Mouse (Mus musculus): ENCODE measurements around the gene Isg15. TPM values are rescaled to one million over a fixed set of nuclear protein-coding genes. Genes with fewer than 3 reads are reported as not detected.

The Isg15 gene
- polyA plus RNA-seq (2016; fragmentation: Nextera tagmentation; extraction: Ambion mirVana): 0.64 and 0.79 TPM in 2 replicates

- Histone ChIP-seq H3K36me3 (replicated peaks) (no peaks in the 10 kb centered on the region), H3K4me1 (peaks cover 45% of the 10 kb centered on the region), H3K27me3 (peaks cover 11% of the 10 kb centered on the region; the same call in 1 of the 2 replicates), H3K27ac (no peak within 1 kb of the TSS), H3K9ac (no peak within 1 kb of the TSS), H3K9me3 (no peaks in the 10 kb centered on the region), H3K4me3 (replicated peaks) (no peak within 1 kb of the TSS), H3K4me2 (no peak within 1 kb of the TSS)
- ATAC-seq (ENCODE audit: low FRiP score): no peak
- 68% methylated on average over 10 of the region's 10 CpGs for WGBS
Measured at GRCm38 (mm10) chr4:156200623-156201475, at the start of gene Isg15. Isg15 (minus strand) TSS chr4:156200818.

GRCm38 (mm10) chr4:156249567-156249966 is 48.9 kb upstream of the Isg15 start:
- Histone ChIP-seq H3K9ac (no peak overlapping the region), H3K4me3 (replicated peaks) (no peak overlapping the region), H3K27me3 (peaks cover 32% of the 10 kb centered on the region), H3K9me3 (no peaks in the 10 kb centered on the region), H3K4me2 (no peak overlapping the region), H3K27ac (no peak overlapping the region), H3K4me1 (peaks cover 10% of the 10 kb centered on the region), H3K36me3 (replicated peaks) (peaks cover 49% of the 10 kb centered on the region)
- no peak for ATAC-seq (ENCODE audit: low FRiP score)
- WGBS: 76% methylated on average over 11 of the region's 11 CpGs

- Histone ChIP-seq H3K9ac (peak overlapping the region; percentile 76), H3K36me3 (replicated peaks) (peaks cover 60% of the 10 kb centered on the region), H3K9me3 (no peaks in the 10 kb centered on the region), H3K27me3 (no peaks in the 10 kb centered on the region), H3K4me1 (peaks cover 18% of the 10 kb centered on the region), H3K4me3 (replicated peaks) (peak overlapping the region; percentile 93), H3K27ac (0 out of 2 replicates have a peak overlapping the region, but pooled peaks have one; percentile 46), H3K4me2 (peak overlapping the region; percentile 77)
- WGBS: 21% methylated on average over 58 of the region's 60 CpGs
- no peak for ATAC-seq (ENCODE audit: low FRiP score)
Measured at GRCm38 (mm10) chr4:156236651-156237447, 36.2 kb upstream of the Isg15 start.

GRCm38 (mm10) chr4:156235808-156236533 is 35.4 kb upstream of the Isg15 start, which contains the start of gene Noc2l:
Noc2l (plus strand) TSS chr4:156236010.
- peaks cover 60% of the 10 kb centered on the region for H3K36me3 ChIP-seq (replicated peaks)
- peak within 1 kb of the TSS; percentile 92 for H3K27ac ChIP-seq
- ATAC-seq (ENCODE audit: low FRiP score): peak; percentile 92
- H3K4me2 ChIP-seq: peak within 1 kb of the TSS; percentile 77
- H3K27me3 ChIP-seq: no peaks in the 10 kb centered on the region
- H3K4me1 ChIP-seq: peaks cover 18% of the 10 kb centered on the region
- no peaks in the 10 kb centered on the region for H3K9me3 ChIP-seq
- WGBS: under 1% methylated on average over 87 of the region's 90 CpGs
- H3K9ac ChIP-seq: peak within 1 kb of the TSS; percentile 76
- H3K4me3 ChIP-seq (replicated peaks): peak within 1 kb of the TSS; percentile 93

- Histone ChIP-seq H3K4me2 (peak overlapping the region; percentile 77), H3K9me3 (no peaks in the 10 kb centered on the region), H3K4me1 (peaks cover 18% of the 10 kb centered on the region), H3K27me3 (no peaks in the 10 kb centered on the region), H3K9ac (peak overlapping the region; percentile 76; the same call in 1 of the 2 replicates), H3K4me3 (replicated peaks) (peak overlapping the region; percentile 93), H3K36me3 (replicated peaks) (peaks cover 60% of the 10 kb centered on the region), H3K27ac (peak overlapping the region; percentile 92)
- peak; percentile 50 for ATAC-seq (ENCODE audit: low FRiP score)
- WGBS: 2% methylated on average over 15 of the region's 15 CpGs
Measured at GRCm38 (mm10) chr4:156235360-156235770, 34.7 kb upstream of the Isg15 start.

- peaks cover 60% of the 10 kb centered on the region for H3K36me3 ChIP-seq (replicated peaks)
- peak; percentile 63 for ATAC-seq (ENCODE audit: low FRiP score)
Measured at GRCm38 (mm10) chr4:156234701-156235213, 34.1 kb upstream of the Isg15 start, which contains the start of gene Plekhn1. Plekhn1 (minus strand) TSS chr4:156234857.

GRCm38 (mm10) chr4:156234021-156234501 is 33.4 kb upstream of the Isg15 start:
- Histone ChIP-seq H3K27me3 (no peaks in the 10 kb centered on the region), H3K36me3 (replicated peaks) (peaks cover 60% of the 10 kb centered on the region), H3K4me2 (peak overlapping the region; percentile 77), H3K9ac (peak overlapping the region; percentile 70), H3K4me3 (replicated peaks) (peak overlapping the region; percentile 53), H3K9me3 (no peaks in the 10 kb centered on the region), H3K27ac (peak overlapping the region; percentile 91), H3K4me1 (peaks cover 18% of the 10 kb centered on the region)
- 2% methylated on average over 17 of the region's 17 CpGs for WGBS
- ATAC-seq (ENCODE audit: low FRiP score): peak; percentile 22

More at GRCm38 (mm10) chr4:156234701-156235213, 34.1 kb upstream of the Isg15 start, which contains the start of gene Plekhn1:
- Histone ChIP-seq H3K4me2 (peak within 1 kb of the TSS; percentile 77), H3K4me3 (replicated peaks) (peak within 1 kb of the TSS; percentile 93), H3K27ac (peak within 1 kb of the TSS; percentile 92), H3K4me1 (peaks cover 18% of the 10 kb centered on the region), H3K27me3 (no peaks in the 10 kb centered on the region), H3K9ac (peak within 1 kb of the TSS; percentile 76), H3K9me3 (no peaks in the 10 kb centered on the region)
- WGBS: 1% methylated on average over 45 of the region's 48 CpGs

- no peak overlapping the region for H3K4me3 ChIP-seq (replicated peaks)
- peaks cover 50% of the 10 kb centered on the region for H3K36me3 ChIP-seq (replicated peaks)
Measured at GRCm38 (mm10) chr4:156228393-156229024, 27.9 kb upstream of the Isg15 start.

GRCm38 (mm10) chr4:156227752-156228392 is 27.3 kb upstream of the Isg15 start:
- no peak overlapping the region for H3K9ac ChIP-seq
- 37% methylated on average over 18 of the region's 18 CpGs for WGBS
- 0 out of 2 replicates have a peak, but pooled peaks have one; percentile 6 for ATAC-seq (ENCODE audit: low FRiP score)
- H3K36me3 ChIP-seq (replicated peaks): peaks cover 46% of the 10 kb centered on the region
- no peak overlapping the region for H3K4me2 ChIP-seq
- H3K27me3 ChIP-seq: no peaks in the 10 kb centered on the region
- H3K4me3 ChIP-seq (replicated peaks): no peak overlapping the region
- H3K27ac ChIP-seq: no peak overlapping the region
- H3K9me3 ChIP-seq: no peaks in the 10 kb centered on the region
- peaks cover 9% of the 10 kb centered on the region; the same call in 1 of the 2 replicates for H3K4me1 ChIP-seq

More at GRCm38 (mm10) chr4:156228393-156229024, 27.9 kb upstream of the Isg15 start:
- 19% methylated on average over 12 of the region's 12 CpGs for WGBS
- Histone ChIP-seq H3K4me1 (peaks cover 14% of the 10 kb centered on the region), H3K4me2 (no peak overlapping the region), H3K27me3 (no peaks in the 10 kb centered on the region), H3K27ac (no peak overlapping the region), H3K9me3 (no peaks in the 10 kb centered on the region), H3K9ac (no peak overlapping the region)
- ATAC-seq (ENCODE audit: low FRiP score): 0 out of 2 replicates have a peak, but pooled peaks have one; percentile 21

- Histone ChIP-seq H3K9me3 (no peaks in the 10 kb centered on the region), H3K4me2 (no peak overlapping the region), H3K4me1 (peaks cover 9% of the 10 kb centered on the region; the same call in 1 of the 2 replicates), H3K4me3 (replicated peaks) (no peak overlapping the region), H3K9ac (no peak overlapping the region), H3K27me3 (no peaks in the 10 kb centered on the region), H3K36me3 (replicated peaks) (peaks cover 10% of the 10 kb centered on the region), H3K27ac (no peak overlapping the region)
- 91% methylated on average over 2 of the region's 2 CpGs for WGBS
- ATAC-seq (ENCODE audit: low FRiP score): no peak
Measured at GRCm38 (mm10) chr4:156224276-156224675, 23.7 kb upstream of the Isg15 start.
